Mouse (Mus musculus): ENCODE data around the gene R3hdml. TPM values are rescaled to one million over a fixed set of nuclear protein-coding genes. Genes with fewer than 3 reads are reported as not detected.
"Not testable (repeated sequence)": the region's sequence is repeated elsewhere in the genome, so short reads cannot be mapped to it uniquely, and the experiment has no call there.

The R3hdml gene
- not detected for total RNA-seq (2021)
- long read RNA-seq, experiment 1: 0 reads
- long read RNA-seq, experiment 2: 0 reads

GRCm38 (mm10) chr2:163492018-163492417 lies at the start of gene R3hdml:
R3hdml (plus strand) TSS chr2:163492318.
- intact Hi-C loops (cut with DNase I; ENCODE audit: low total_unique reads): no loop called here
- no peak for DNase-seq

- no peak for DNase-seq
- intact Hi-C loops (cut with DNase I; ENCODE audit: low total_unique reads): no loop called here
Measured at GRCm38 (mm10) chr2:163443543-163443942, 48.6 kb upstream of the R3hdml start.

GRCm38 (mm10) chr2:163444017-163444416 lies 48.1 kb upstream of the R3hdml start:
- intact Hi-C loops (cut with DNase I; ENCODE audit: low total_unique reads): no loop called here
- no peak for DNase-seq

GRCm38 (mm10) chr2:163447375-163447774 lies 44.7 kb upstream of the R3hdml start:
- intact Hi-C loops (cut with DNase I; ENCODE audit: low total_unique reads): no loop called here
- no peak for DNase-seq

GRCm38 (mm10) chr2:163449276-163449675 lies 42.8 kb upstream of the R3hdml start:
- no peak for DNase-seq
- intact Hi-C loops (cut with DNase I; ENCODE audit: low total_unique reads): no loop called here

GRCm38 (mm10) chr2:163450668-163451295 lies 41.3 kb upstream of the R3hdml start:
- intact Hi-C loops (cut with DNase I; ENCODE audit: low total_unique reads): no loop called here

GRCm38 (mm10) chr2:163452738-163453137 lies 39.4 kb upstream of the R3hdml start:
- intact Hi-C loops (cut with DNase I; ENCODE audit: low total_unique reads): no loop called here
- DNase-seq: no peak

More at GRCm38 (mm10) chr2:163450668-163451295, 41.3 kb upstream of the R3hdml start:
- no peak for DNase-seq

GRCm38 (mm10) chr2:163453378-163453777 lies 38.7 kb upstream of the R3hdml start:
- intact Hi-C loops (cut with DNase I; ENCODE audit: low total_unique reads): no loop called here
- DNase-seq: no peak

- DNase-seq: no peak
Measured at GRCm38 (mm10) chr2:163458539-163459265, 33.4 kb upstream of the R3hdml start.

GRCm38 (mm10) chr2:163459380-163459779 lies 32.7 kb upstream of the R3hdml start:
- intact Hi-C loops (cut with DNase I; ENCODE audit: low total_unique reads): no loop called here
- DNase-seq: no peak

More at GRCm38 (mm10) chr2:163458539-163459265, 33.4 kb upstream of the R3hdml start:
- intact Hi-C loops (cut with DNase I; ENCODE audit: low total_unique reads): no loop called here

- DNase-seq: no peak
- intact Hi-C loops (cut with DNase I; ENCODE audit: low total_unique reads): no loop called here
Measured at GRCm38 (mm10) chr2:163460622-163461021, 31.5 kb upstream of the R3hdml start.

GRCm38 (mm10) chr2:163461307-163461706 lies 30.8 kb upstream of the R3hdml start:
- intact Hi-C loops (cut with DNase I; ENCODE audit: low total_unique reads); DNase-seq: not testable (repeated sequence)

GRCm38 (mm10) chr2:163462386-163462785 lies 29.7 kb upstream of the R3hdml start:
- no peak for DNase-seq
- intact Hi-C loops (cut with DNase I; ENCODE audit: low total_unique reads): no loop called here

GRCm38 (mm10) chr2:163462801-163463200 lies 29.3 kb upstream of the R3hdml start:
- no peak for DNase-seq
- intact Hi-C loops (cut with DNase I; ENCODE audit: low total_unique reads): no loop called here

- DNase-seq: no peak
- intact Hi-C loops (cut with DNase I; ENCODE audit: low total_unique reads): no loop called here
Measured at GRCm38 (mm10) chr2:163463251-163463769, 28.8 kb upstream of the R3hdml start.

- intact Hi-C loops (cut with DNase I; ENCODE audit: low total_unique reads): no loop called here
- DNase-seq: no peak
Measured at GRCm38 (mm10) chr2:163463998-163464397, 28.1 kb upstream of the R3hdml start.

GRCm38 (mm10) chr2:163464562-163464961 lies 27.6 kb upstream of the R3hdml start:
- no peak for DNase-seq
- intact Hi-C loops (cut with DNase I; ENCODE audit: low total_unique reads): no loop called here

- intact Hi-C loops (cut with DNase I; ENCODE audit: low total_unique reads): no loop called here
- DNase-seq: no peak
Measured at GRCm38 (mm10) chr2:163466771-163467170, 25.3 kb upstream of the R3hdml start.

GRCm38 (mm10) chr2:163467585-163467984 lies 24.5 kb upstream of the R3hdml start:
- intact Hi-C loops (cut with DNase I; ENCODE audit: low total_unique reads): no loop called here
- DNase-seq: no peak

GRCm38 (mm10) chr2:163468866-163469265 lies 23.3 kb upstream of the R3hdml start:
- intact Hi-C loops (cut with DNase I; ENCODE audit: low total_unique reads): no loop called here
- DNase-seq: no peak

- intact Hi-C loops (cut with DNase I; ENCODE audit: low total_unique reads): loop anchor here (10.0 kb wide), 1 partner anchor 45 kb away; the partner anchor contains the start of gene Oser1
- no peak for DNase-seq
Measured at GRCm38 (mm10) chr2:163469711-163470110, 22.4 kb upstream of the R3hdml start.

Measured in gastrocnemius, postnatal 14 days (tissue).